Mouse (Mus musculus) limb, embryonic 10.5 days (tissue): ENCODE measurements at regions not wholly inside any gene's neighbourhood (a gene's known extent, or its start where the extent isn't known, plus 50 kb on each side); places are given as distances from the start of the nearest gene placed in this dataset.
A peak's percentile ranks its signal among the peaks of the same experiment; 100 is the strongest.

Experiments
- DNase-seq: peaks from one replicate; pipeline ENCODE4 v3.0.0-alpha.2; 2017; ENCODE audit warnings: low spot score
- H3K27ac ChIP-seq: fragments of 300-500 bp; sonication (generic); 2 replicates; pipeline ENCODE4 v1.5.1; 2016; ENCODE audit warnings: mild to moderate bottlenecking
- H3K27me3 ChIP-seq: fragments of 300-500 bp; sonication (generic); 2 replicates; pipeline ENCODE4 v1.6.1; 2016; ENCODE audit warnings: low read depth, mild to moderate bottlenecking; ENCODE audit not compliant: poor library complexity, severe bottlenecking
- H3K36me3 ChIP-seq: fragments of 300-500 bp; sonication (generic); 2 replicates; pipeline ENCODE4 v1.6.1; 2016; ENCODE audit warnings: mild to moderate bottlenecking, moderate library complexity
- H3K4me1 ChIP-seq: fragments of 300-500 bp; sonication (generic); 2 replicates; pipeline ENCODE4 v1.6.1; 2016
- H3K4me3 ChIP-seq: fragments of 300-500 bp; sonication (generic); 2 replicates; pipeline ENCODE4 v1.5.1; 2016; ENCODE audit warnings: mild to moderate bottlenecking, moderate library complexity
- H3K9me3 ChIP-seq: fragments of 300-500 bp; sonication (generic); replicated peaks from 2 replicates; pipeline ENCODE4 v1.6.1; 2016; ENCODE audit warnings: mild to moderate bottlenecking
- WGBS: fragments of 180-500 bp; shearing (Covaris S2); methylation state at CpG from one replicate; pipeline ENCODE4 v1.1.7; 2016; 5-methylcytosine and 5-hydroxymethylcytosine counted together

GRCm38 (mm10) chr3:50981751-50982150 lies 242.5 kb upstream of the Noct start:
- WGBS = 94% methylated on average over 7 of the region's 7 CpGs
- Histone ChIP-seq H3K4me3 (no peak overlapping the region), H3K27me3 (no peaks in the 10 kb centered on the region), H3K9me3 (no peaks in the 10 kb centered on the region), H3K4me1 (peaks cover 28% of the 10 kb centered on the region), H3K36me3 (no peaks in the 10 kb centered on the region), H3K27ac (no peak overlapping the region)
- no peak for DNase-seq

GRCm38 (mm10) chr3:50982649-50983048 lies 241.6 kb upstream of the Noct start:
- Histone ChIP-seq H3K36me3 (no peaks in the 10 kb centered on the region), H3K27me3 (no peaks in the 10 kb centered on the region), H3K4me1 (peaks cover 28% of the 10 kb centered on the region), H3K9me3 (no peaks in the 10 kb centered on the region), H3K27ac (peak overlapping the region; percentile 71; the same call in 1 of the 2 replicates), H3K4me3 (peak overlapping the region; percentile 10; the same call in 1 of the 2 replicates)
- 10% methylated on average over 9 of the region's 9 CpGs for WGBS
- DNase-seq = peak; percentile 37

GRCm38 (mm10) chr3:50983126-50983525 lies 241.1 kb upstream of the Noct start:
- H3K27me3 ChIP-seq = no peaks in the 10 kb centered on the region
- no peak overlapping the region for H3K4me3 ChIP-seq
- DNase-seq = peak; percentile 58
- H3K4me1 ChIP-seq = peaks cover 28% of the 10 kb centered on the region
- H3K9me3 ChIP-seq = no peaks in the 10 kb centered on the region
- H3K36me3 ChIP-seq = no peaks in the 10 kb centered on the region
- peak overlapping the region; percentile 71 for H3K27ac ChIP-seq
- WGBS = 32% methylated on average over 5 of the region's 5 CpGs

GRCm38 (mm10) chr3:50983962-50984765 lies 240.1 kb upstream of the Noct start:
- Histone ChIP-seq H3K27ac (peak overlapping the region; percentile 71), H3K4me1 (peaks cover 28% of the 10 kb centered on the region), H3K9me3 (no peaks in the 10 kb centered on the region), H3K27me3 (no peaks in the 10 kb centered on the region), H3K4me3 (no peak overlapping the region), H3K36me3 (no peaks in the 10 kb centered on the region)
- DNase-seq = peak; percentile 36
- WGBS = 63% methylated on average over 12 of the region's 12 CpGs

- 97% methylated on average over 12 of the region's 12 CpGs for WGBS
- Histone ChIP-seq H3K9me3 (no peaks in the 10 kb centered on the region), H3K27ac (no peak overlapping the region), H3K4me1 (peaks cover 36% of the 10 kb centered on the region), H3K4me3 (no peak overlapping the region), H3K36me3 (no peaks in the 10 kb centered on the region), H3K27me3 (no peaks in the 10 kb centered on the region)
- DNase-seq = no peak
Observed at GRCm38 (mm10) chr3:50987821-50988220, 236.4 kb upstream of the Noct start.

GRCm38 (mm10) chr3:50990810-50991209 lies 233.4 kb upstream of the Noct start:
- Histone ChIP-seq H3K9me3 (no peaks in the 10 kb centered on the region), H3K36me3 (no peaks in the 10 kb centered on the region), H3K4me3 (no peak overlapping the region), H3K27me3 (no peaks in the 10 kb centered on the region), H3K4me1 (peaks cover 22% of the 10 kb centered on the region), H3K27ac (0 out of 2 replicates have a peak overlapping the region, but pooled peaks have one; percentile 8)
- WGBS = 85% methylated on average over 11 of the region's 11 CpGs
- DNase-seq = no peak

- DNase-seq = peak; percentile 60
- Histone ChIP-seq H3K27me3 (no peaks in the 10 kb centered on the region), H3K36me3 (no peaks in the 10 kb centered on the region), H3K4me1 (peaks cover 22% of the 10 kb centered on the region), H3K9me3 (no peaks in the 10 kb centered on the region), H3K4me3 (no peak overlapping the region), H3K27ac (peak overlapping the region; percentile 66)
- 25% methylated on average over 9 of the region's 9 CpGs for WGBS
Observed at GRCm38 (mm10) chr3:50992581-50993313, 231.5 kb upstream of the Noct start.

GRCm38 (mm10) chr3:50999745-51000144 lies 224.5 kb upstream of the Noct start:
- 91% methylated on average over 3 of the region's 3 CpGs for WGBS
- no peak overlapping the region for H3K27ac ChIP-seq
- DNase-seq = no peak

GRCm38 (mm10) chr3:51000938-51001337 lies 223.3 kb upstream of the Noct start:
- Histone ChIP-seq H3K27ac (no peak overlapping the region), H3K9me3 (no peaks in the 10 kb centered on the region), H3K27me3 (no peaks in the 10 kb centered on the region), H3K36me3 (no peaks in the 10 kb centered on the region), H3K4me1 (0 out of 2 replicates have a peak, but pooled peaks cover 3% of the 10 kb centered on the region), H3K4me3 (no peak overlapping the region)
- DNase-seq = no peak
- 94% methylated on average over 7 of the region's 7 CpGs for WGBS

More at GRCm38 (mm10) chr3:50999745-51000144, 224.5 kb upstream of the Noct start:
- H3K36me3 ChIP-seq = no peaks in the 10 kb centered on the region
- H3K4me1 ChIP-seq = 0 out of 2 replicates have a peak, but pooled peaks cover 3% of the 10 kb centered on the region
- no peaks in the 10 kb centered on the region for H3K9me3 ChIP-seq
- H3K27me3 ChIP-seq = no peaks in the 10 kb centered on the region
- H3K4me3 ChIP-seq = no peak overlapping the region

GRCm38 (mm10) chr3:51002662-51003061 lies 221.6 kb upstream of the Noct start:
- Histone ChIP-seq H3K9me3 (no peaks in the 10 kb centered on the region), H3K4me1 (0 out of 2 replicates have a peak, but pooled peaks cover 3% of the 10 kb centered on the region), H3K36me3 (no peaks in the 10 kb centered on the region), H3K4me3 (no peak overlapping the region), H3K27me3 (no peaks in the 10 kb centered on the region), H3K27ac (no peak overlapping the region)
- 82% methylated on average over 6 of the region's 6 CpGs for WGBS
- no peak for DNase-seq

- Histone ChIP-seq H3K4me3 (no peak overlapping the region), H3K9me3 (no peaks in the 10 kb centered on the region), H3K36me3 (no peaks in the 10 kb centered on the region), H3K27me3 (no peaks in the 10 kb centered on the region), H3K27ac (no peak overlapping the region; the same call in 1 of the 2 replicates), H3K4me1 (0 out of 2 replicates have a peak, but pooled peaks cover 3% of the 10 kb centered on the region)
- no peak for DNase-seq
- 91% methylated on average over 8 of the region's 8 CpGs for WGBS
Observed at GRCm38 (mm10) chr3:51003506-51004170, 220.6 kb upstream of the Noct start.

GRCm38 (mm10) chr3:51004216-51004615 lies 220.0 kb upstream of the Noct start:
- no peaks in the 10 kb centered on the region for H3K9me3 ChIP-seq
- no peak for DNase-seq
- H3K4me3 ChIP-seq = no peak overlapping the region
- H3K27me3 ChIP-seq = no peaks in the 10 kb centered on the region
- 0 out of 2 replicates have a peak, but pooled peaks cover 3% of the 10 kb centered on the region for H3K4me1 ChIP-seq
- no peak overlapping the region for H3K27ac ChIP-seq
- H3K36me3 ChIP-seq = no peaks in the 10 kb centered on the region
- WGBS = 59% methylated on average over 1 of the region's 1 CpGs
